Mouse (Mus musculus) intestine, embryonic 16.5 days (tissue): ENCODE measurements around the gene Prkg1. TPM values are rescaled to one million over a fixed set of nuclear protein-coding genes. Genes with fewer than 3 reads are reported as not detected.

Experiments used
- ATAC-seq: fragments of 200-750 bp; cut with Nextera tagmentation; 2 replicates; pipeline ENCODE4 v1.8.0; 2017; ENCODE audit warnings: moderate TSS enrichment, moderate library complexity
- H3K27ac ChIP-seq: fragments of 300-500 bp; sonication (generic); 2 replicates; pipeline ENCODE4 v1.5.1; 2014; ENCODE audit warnings: mild to moderate bottlenecking, low read length
- H3K27me3 ChIP-seq: fragments of 300-500 bp; sonication (generic); replicated peaks from 2 replicates; pipeline ENCODE4 v1.6.1; 2014; ENCODE audit warnings: low read length, control low read depth, mixed read lengths; ENCODE audit not compliant: control insufficient read depth, insufficient read depth
- H3K36me3 ChIP-seq: fragments of 300-500 bp; sonication (generic); 2 replicates; pipeline ENCODE4 v1.6.1; 2014; ENCODE audit warnings: low read length, control low read depth; ENCODE audit not compliant: control insufficient read depth, insufficient read depth
- H3K4me1 ChIP-seq: fragments of 300-500 bp; sonication (generic); 2 replicates; pipeline ENCODE4 v1.6.1; 2014; ENCODE audit warnings: low read length, control low read depth, mixed read lengths; ENCODE audit not compliant: control insufficient read depth, insufficient read depth
- H3K4me2 ChIP-seq: fragments of 300-500 bp; sonication (generic); 2 replicates; pipeline ENCODE4 v1.6.1; 2014; ENCODE audit warnings: low read depth, low read length, control low read depth
- H3K4me3 ChIP-seq: fragments of 300-500 bp; sonication (generic); 2 replicates; pipeline ENCODE4 v1.5.1; 2014; ENCODE audit warnings: mild to moderate bottlenecking, low read length
- H3K9ac ChIP-seq: fragments of 300-500 bp; sonication (generic); 2 replicates; pipeline ENCODE4 v1.6.1; 2014; ENCODE audit warnings: low read depth, low read length
- H3K9me3 ChIP-seq: fragments of 300-500 bp; sonication (generic); 2 replicates; pipeline ENCODE4 v1.6.1; 2016; ENCODE audit warnings: low read length, control low read depth; ENCODE audit not compliant: control insufficient read depth
- WGBS: fragments of 180-500 bp; shearing (Covaris S2); extraction: QIAGEN DNeasy Blood & Tissue Kit; methylation state at CpG from one replicate; pipeline ENCODE4 v1.1.7; 2014; 5-methylcytosine and 5-hydroxymethylcytosine counted together
- polyA plus RNA-seq: library from polyadenylated mRNA; unstranded; fragments of >200 nt; fragmentation: Nextera tagmentation; extraction: Ambion mirVana; gene quantifications from 2 replicates; pipeline ENCODE4 v1.2.1, GENCODE M21; 2015

Gene Prkg1
- polyA plus RNA-seq, 1 experiment from 2014 or later, result 6.6 TPM

DNA sequence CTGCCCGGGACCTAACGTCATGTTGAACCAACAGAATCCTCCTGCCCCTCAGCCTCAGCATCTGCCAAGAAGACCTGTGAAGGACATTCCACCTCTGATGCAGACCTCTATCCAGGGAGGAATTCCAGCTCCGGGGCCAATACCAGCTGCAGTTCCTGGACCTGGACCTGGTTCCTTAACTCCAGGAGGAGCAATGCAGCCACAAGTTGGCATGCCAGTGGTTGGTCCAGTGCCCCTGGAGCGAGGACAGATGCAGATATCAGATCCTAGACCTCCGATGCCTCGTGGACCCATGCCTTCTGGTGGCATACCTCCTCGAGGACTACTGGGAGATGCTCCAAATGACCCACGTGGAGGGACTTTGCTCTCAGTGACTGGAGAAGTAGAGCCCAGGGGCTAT is 681.1 kb downstream of the Prkg1 start:
- 96% methylated on average over 8 of the region's 8 CpGs for WGBS
- peak overlapping the region; percentile 80 for H3K9ac ChIP-seq
- 0 out of 2 replicates have a peak, but pooled peaks cover 5% of the 10 kb centered on the region for H3K9me3 ChIP-seq
- H3K4me3 ChIP-seq, result peak overlapping the region; percentile 74
- peaks cover 13% of the 10 kb centered on the region for H3K4me1 ChIP-seq
- no peak for ATAC-seq
- no peaks in the 10 kb centered on the region for H3K27me3 ChIP-seq
- H3K4me2 ChIP-seq, result peak overlapping the region; percentile 83
- H3K27ac ChIP-seq, result no peak overlapping the region
- H3K36me3 ChIP-seq, result peaks cover 14% of the 10 kb centered on the region

DNA sequence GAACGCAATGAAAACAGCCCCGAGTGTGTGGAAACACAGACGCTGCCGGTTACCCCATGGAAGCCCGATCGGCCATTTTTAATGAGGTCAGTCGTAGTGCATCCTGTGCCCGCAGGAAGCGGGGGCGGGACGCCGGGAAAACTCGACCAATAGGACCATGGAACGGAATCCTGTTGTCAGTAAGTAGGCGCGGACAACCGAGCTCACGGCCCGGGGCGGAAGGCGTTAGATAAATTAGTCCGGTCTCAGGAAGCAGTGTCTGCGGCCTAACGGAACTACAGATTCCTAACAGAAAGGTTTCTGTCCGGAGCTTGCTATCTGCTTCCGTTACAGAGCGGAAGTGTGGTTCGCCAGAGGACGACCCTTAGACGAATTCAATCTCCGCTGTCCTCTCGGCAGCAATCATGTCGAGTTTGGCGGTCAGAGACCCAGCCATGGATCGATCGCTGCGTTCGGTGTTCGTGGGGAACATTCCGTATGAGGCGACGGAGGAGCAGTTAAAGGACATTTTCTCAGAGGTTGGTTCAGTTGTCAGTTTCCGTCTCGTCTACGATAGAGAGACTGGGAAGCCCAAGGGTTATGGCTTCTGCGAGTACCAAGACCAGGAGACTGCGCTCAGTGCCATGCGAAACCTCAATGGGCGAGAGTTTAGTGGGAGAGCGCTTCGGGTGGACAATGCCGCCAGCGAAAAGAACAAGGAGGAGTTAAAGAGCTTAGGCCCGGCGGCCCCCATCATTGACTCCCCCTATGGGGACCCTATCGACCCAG is 682.0 kb downstream of the Prkg1 start, which contains the start of gene Cstf2t:
Cstf2t (plus strand) TSS at position 176 of the 768 bp plus-strand sequence.
- ATAC-seq, result peak; percentile 100
- H3K27ac ChIP-seq, result peak within 1 kb of the TSS; percentile 50
- H3K4me3 ChIP-seq, result peak within 1 kb of the TSS; percentile 74
- H3K36me3 ChIP-seq, result peaks cover 14% of the 10 kb centered on the region
- no peaks in the 10 kb centered on the region for H3K27me3 ChIP-seq
- peaks cover 13% of the 10 kb centered on the region for H3K4me1 ChIP-seq
- H3K9me3 ChIP-seq, result 0 out of 2 replicates have a peak, but pooled peaks cover 5% of the 10 kb centered on the region
- peak within 1 kb of the TSS; percentile 80 for H3K9ac ChIP-seq
- H3K4me2 ChIP-seq, result peak within 1 kb of the TSS; percentile 83
- 3% methylated on average over 56 of the region's 56 CpGs for WGBS

GRCm38 (mm10) chr19:31082226-31082625 is 682.6 kb downstream of the Prkg1 start:
- Histone ChIP-seq H3K36me3 (peaks cover 14% of the 10 kb centered on the region), H3K4me1 (peaks cover 13% of the 10 kb centered on the region), H3K4me3 (peak overlapping the region; percentile 74), H3K4me2 (peak overlapping the region; percentile 44), H3K9me3 (0 out of 2 replicates have a peak, but pooled peaks cover 5% of the 10 kb centered on the region), H3K27me3 (no peaks in the 10 kb centered on the region), H3K27ac (peak overlapping the region; percentile 29; the same call in 1 of the 2 replicates), H3K9ac (peak overlapping the region; percentile 30)
- ATAC-seq, result peak; percentile 58
- 12% methylated on average over 7 of the region's 7 CpGs for WGBS

DNA sequence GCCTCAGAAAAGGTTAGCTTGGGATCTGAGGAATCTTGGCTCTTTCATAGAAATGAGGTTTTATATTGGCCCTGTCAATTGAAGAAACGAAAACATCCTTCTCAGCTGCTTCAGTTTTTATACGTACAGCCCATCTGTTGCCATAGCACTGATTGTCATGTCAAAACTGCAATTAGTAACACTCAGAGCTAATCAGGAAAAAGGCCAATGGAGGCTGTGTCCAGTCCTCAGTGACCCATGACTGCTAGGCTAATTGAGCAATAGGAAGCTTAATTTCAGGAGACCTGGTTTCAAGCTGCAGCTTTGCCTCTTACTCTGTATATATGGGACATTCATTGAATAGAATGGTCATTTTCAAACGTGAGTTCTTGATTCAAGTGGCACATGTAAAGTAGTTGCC is 686.6 kb downstream of the Prkg1 start:
- Histone ChIP-seq H3K4me1 (peaks cover 6% of the 10 kb centered on the region; the same call in 1 of the 2 replicates), H3K4me3 (no peak overlapping the region), H3K9ac (no peak overlapping the region), H3K27ac (no peak overlapping the region), H3K27me3 (no peaks in the 10 kb centered on the region), H3K4me2 (no peak overlapping the region), H3K9me3 (no peaks in the 10 kb centered on the region), H3K36me3 (no peaks in the 10 kb centered on the region)
- WGBS, result 68% methylated on average over 3 of the region's 3 CpGs
- no peak for ATAC-seq

DNA sequence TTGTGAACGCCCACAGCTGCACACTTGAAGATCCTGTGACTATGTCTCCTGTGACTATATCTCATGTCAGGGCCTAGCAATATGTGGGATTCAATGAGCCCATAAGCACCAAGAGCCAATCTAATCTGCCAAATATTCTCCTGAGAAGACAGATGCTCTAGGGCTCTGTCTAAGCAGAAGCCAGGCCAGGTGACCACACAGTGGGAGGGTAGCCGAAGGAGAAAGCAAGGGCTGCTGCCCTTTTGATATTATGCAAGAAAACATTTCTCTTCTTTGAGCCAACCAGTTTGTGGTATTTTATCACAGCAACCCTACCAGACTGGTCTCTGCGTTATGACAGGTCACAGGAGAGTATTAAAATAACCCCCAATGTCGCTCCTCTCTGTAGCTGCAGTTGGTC is 688.7 kb downstream of the Prkg1 start:
- Histone ChIP-seq H3K9me3 (no peaks in the 10 kb centered on the region), H3K36me3 (no peaks in the 10 kb centered on the region), H3K4me1 (peaks cover 6% of the 10 kb centered on the region; the same call in 1 of the 2 replicates), H3K27ac (no peak overlapping the region), H3K9ac (no peak overlapping the region), H3K4me3 (no peak overlapping the region), H3K27me3 (no peaks in the 10 kb centered on the region), H3K4me2 (no peak overlapping the region)
- whole genome bisulfite sequencing, result 88% methylated on average over 4 of the region's 4 CpGs
- ATAC-seq, result no peak

DNA sequence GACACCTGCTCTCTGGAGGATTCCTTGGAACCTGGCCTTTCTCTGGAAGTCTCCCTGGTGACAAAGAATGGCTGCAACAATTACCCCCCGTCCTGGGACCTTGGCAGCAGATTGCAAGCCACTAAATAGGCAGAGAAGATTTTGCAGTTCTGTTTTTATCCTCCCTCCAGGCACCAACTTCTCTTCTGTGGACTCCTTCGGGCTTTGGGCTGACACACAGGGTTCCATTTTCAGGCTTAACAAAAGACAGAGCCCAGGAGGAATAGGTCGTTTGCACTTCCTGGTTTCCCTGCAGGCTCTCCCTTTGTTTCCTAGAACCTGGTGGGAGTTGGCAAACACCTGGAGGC is 690.1 kb downstream of the Prkg1 start:
- Histone ChIP-seq H3K4me1 (peaks cover 6% of the 10 kb centered on the region; the same call in 1 of the 2 replicates), H3K4me2 (peak overlapping the region; percentile 35; the same call in 1 of the 2 replicates), H3K4me3 (0 out of 2 replicates have a peak overlapping the region, but pooled peaks have one; percentile 10), H3K36me3 (no peaks in the 10 kb centered on the region), H3K27me3 (no peaks in the 10 kb centered on the region), H3K9ac (peak overlapping the region; percentile 36; the same call in 1 of the 2 replicates), H3K9me3 (no peaks in the 10 kb centered on the region), H3K27ac (peak overlapping the region; percentile 11; the same call in 1 of the 2 replicates)
- ATAC-seq, result no peak
- WGBS, result 9% methylated on average over 3 of the region's 3 CpGs

GRCm38 (mm10) chr19:31073959-31074716 is 690.7 kb downstream of the Prkg1 start:
- no peak for ATAC-seq
- peaks cover 6% of the 10 kb centered on the region; the same call in 1 of the 2 replicates for H3K4me1 ChIP-seq
- 0 out of 2 replicates have a peak overlapping the region, but pooled peaks have one; percentile 10 for H3K4me3 ChIP-seq
- H3K9me3 ChIP-seq, result no peaks in the 10 kb centered on the region
- H3K27me3 ChIP-seq, result no peaks in the 10 kb centered on the region
- H3K9ac ChIP-seq, result peak overlapping the region; percentile 36; the same call in 1 of the 2 replicates
- WGBS, result 49% methylated on average over 24 of the region's 24 CpGs
- no peaks in the 10 kb centered on the region for H3K36me3 ChIP-seq
- peak overlapping the region; percentile 35 for H3K4me2 ChIP-seq
- peak overlapping the region; percentile 11 for H3K27ac ChIP-seq

DNA sequence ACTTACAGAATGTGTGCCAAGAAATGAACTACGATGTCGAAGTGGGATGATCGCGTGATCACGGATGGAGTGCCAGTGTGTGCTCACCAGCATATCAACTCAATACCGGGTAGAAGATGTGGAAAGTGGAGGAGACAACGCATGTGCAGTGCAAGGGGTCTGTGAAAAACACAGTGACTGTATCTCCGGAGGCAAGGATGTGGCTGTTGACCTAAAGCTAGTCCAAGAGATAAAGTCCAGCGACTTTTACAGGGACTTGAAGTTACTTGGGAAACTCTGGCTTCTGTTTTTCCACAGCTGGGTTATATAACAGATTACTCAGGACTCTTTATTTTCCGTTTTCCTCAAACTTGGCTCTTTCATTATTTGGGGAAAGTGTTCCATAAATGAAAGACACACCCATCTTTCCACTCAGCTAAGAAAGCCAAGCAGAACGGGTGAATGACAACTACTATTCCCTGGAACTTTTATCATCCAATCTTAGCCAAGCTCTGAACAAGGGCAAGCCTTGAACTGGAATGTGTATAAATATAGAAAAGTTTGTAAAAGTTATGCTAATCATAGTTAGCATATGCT is 699.5 kb downstream of the Prkg1 start:
- no peaks in the 10 kb centered on the region for H3K36me3 ChIP-seq
- no peak overlapping the region for H3K9ac ChIP-seq
- ATAC-seq, result no peak
- H3K27me3 ChIP-seq, result no peaks in the 10 kb centered on the region
- no peak overlapping the region for H3K4me3 ChIP-seq
- WGBS, result 71% methylated on average over 11 of the region's 11 CpGs
- no peak overlapping the region for H3K27ac ChIP-seq
- no peaks in the 10 kb centered on the region for H3K4me1 ChIP-seq
- H3K9me3 ChIP-seq, result no peaks in the 10 kb centered on the region
- no peak overlapping the region for H3K4me2 ChIP-seq

DNA sequence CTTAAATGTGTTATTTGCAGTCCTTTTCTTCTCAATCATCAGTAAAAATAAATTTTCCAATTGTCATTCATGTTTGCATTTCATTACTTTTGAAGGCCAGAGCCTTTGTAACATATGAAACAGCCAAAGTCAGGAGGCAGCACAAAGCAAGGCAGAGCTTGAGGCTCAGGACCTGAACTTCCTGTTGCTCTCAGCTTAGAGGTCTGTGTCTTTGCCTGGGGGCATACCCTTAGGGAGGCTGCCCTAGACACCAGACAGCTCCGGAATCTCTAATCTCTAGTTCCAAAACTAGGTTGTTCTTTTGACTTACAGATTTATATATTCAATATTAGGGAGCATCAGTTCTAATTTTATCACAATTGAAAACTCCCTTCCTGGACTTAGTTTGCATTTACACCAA is 700.1 kb downstream of the Prkg1 start:
- 83% methylated on average over 1 of the region's 1 CpGs for WGBS
- ATAC-seq, result no peak
- Histone ChIP-seq H3K27me3 (no peaks in the 10 kb centered on the region), H3K4me2 (no peak overlapping the region), H3K4me1 (no peaks in the 10 kb centered on the region), H3K9ac (no peak overlapping the region), H3K36me3 (no peaks in the 10 kb centered on the region), H3K27ac (no peak overlapping the region), H3K4me3 (no peak overlapping the region), H3K9me3 (no peaks in the 10 kb centered on the region)
